Mouse (Mus musculus) liver, embryonic 14.5 days (tissue): ENCODE measurements at regions not wholly inside any gene's neighbourhood (a gene's known extent, or its start where the extent isn't known, plus 50 kb on each side); places are given as distances from the start of the nearest gene placed in this dataset.

ENCODE experiments used
- ATAC-seq: fragments of 200-750 bp; cut with Nextera tagmentation; 2 replicates; pipeline ENCODE4 v1.8.0; 2017; ENCODE audit warnings: moderate number of reproducible peaks, mild to moderate bottlenecking, moderate library complexity; ENCODE audit not compliant: insufficient read depth
- DNase-seq, 3 experiments: peaks; one replicate each; pipeline ENCODE4 v3.0.0-alpha.2; 2012 to 2013; ENCODE audit warnings: low read depth in 3 of 3, low spot score in 3 of 3
- H3K27ac ChIP-seq: fragments of 300-500 bp; sonication (generic); 2 replicates; pipeline ENCODE4 v1.5.1; 2014; ENCODE audit warnings: moderate library complexity, mild to moderate bottlenecking, control low read depth, inconsistent platforms
- H3K27me3 ChIP-seq: fragments of 300-500 bp; sonication (generic); 2 replicates; pipeline ENCODE4 v1.6.1; 2014; ENCODE audit warnings: mild to moderate bottlenecking, low read length, moderate library complexity; ENCODE audit not compliant: control insufficient read depth, insufficient read depth
- H3K36me3 ChIP-seq: fragments of 300-500 bp; sonication (generic); replicated peaks from 2 replicates; pipeline ENCODE4 v1.6.1; 2014; ENCODE audit warnings: low read depth; ENCODE audit not compliant: control insufficient read depth, insufficient read depth
- H3K4me1 ChIP-seq, 2 experiments: fragments of 200-500 bp in 1 of 2; fragments of 300-500 bp in 1 of 2; sonication (generic) in 1 of 2; replicated peaks; 2 replicates each; pipeline ENCODE4 v1.6.1; 2012 to 2014; ENCODE audit warnings: antibody characterized with exemption in 1 of 2, inconsistent platforms in 1 of 2, low read length in 1 of 2; ENCODE audit not compliant: control insufficient read depth in 2 of 2, insufficient read depth in 2 of 2
- H3K4me2 ChIP-seq: fragments of 300-500 bp; sonication (generic); 2 replicates; pipeline ENCODE4 v1.6.1; 2014; ENCODE audit warnings: low read depth, mild to moderate bottlenecking, control low read depth, moderate library complexity
- H3K4me3 ChIP-seq, 2 experiments: fragments of 200-500 bp in 1 of 2; fragments of 300-500 bp in 1 of 2; sonication (generic) in 1 of 2; 2 replicates each; pipeline ENCODE4 v1.5.1; 2012 to 2014; ENCODE audit warnings: low read depth in 2 of 2, low read length in 2 of 2, mild to moderate bottlenecking in 2 of 2, control low read depth in 1 of 2, inconsistent platforms in 1 of 2, moderate library complexity in 1 of 2; ENCODE audit not compliant: insufficient read depth in 1 of 2
- H3K9ac ChIP-seq: fragments of 300-500 bp; sonication (generic); replicated peaks from 2 replicates; pipeline ENCODE4 v1.6.1; 2014; ENCODE audit warnings: mild to moderate bottlenecking, control low read depth, moderate library complexity
- H3K9me3 ChIP-seq: fragments of 300-500 bp; sonication (generic); 2 replicates; pipeline ENCODE4 v1.6.1; 2016; ENCODE audit warnings: low read length, mixed read lengths; ENCODE audit not compliant: control insufficient read depth
- CTCF ChIP-seq: IDR thresholded peaks from 2 replicates; pipeline ENCODE4 v1.5.1; 2016; ENCODE audit warnings: antibody characterized with exemption, low read depth, control low read depth
- EP300 ChIP-seq: IDR thresholded peaks from 2 replicates; pipeline ENCODE4 v1.6.1; 2016; ENCODE audit warnings: antibody characterized with exemption, low read depth
- WGBS: fragments of 180-500 bp; shearing (Covaris S2); extraction: QIAGEN DNeasy Blood & Tissue Kit; methylation state at CpG from one replicate; pipeline ENCODE4 v1.1.7; 2014; ENCODE audit not compliant: insufficient replicate concordance; 5-methylcytosine and 5-hydroxymethylcytosine counted together

DNA sequence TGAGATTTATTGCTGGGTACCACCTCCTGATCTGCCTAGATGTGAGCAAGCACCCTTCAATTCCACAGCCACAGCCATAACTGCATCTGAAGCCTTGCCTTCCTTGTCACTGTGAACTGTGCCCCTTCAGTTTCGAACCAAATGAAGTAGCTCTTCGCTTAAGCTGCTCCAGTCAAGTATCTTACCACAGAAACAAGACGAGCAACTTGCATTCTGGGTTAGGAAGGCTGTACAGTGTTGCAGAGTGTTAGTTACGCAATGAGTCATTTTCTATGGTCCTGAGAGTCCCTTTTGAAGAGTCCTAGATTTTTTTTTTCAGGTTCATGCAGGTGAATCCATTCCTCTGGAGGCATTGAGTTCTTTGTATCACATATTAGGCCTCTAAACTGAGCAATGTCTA lies 107.9 kb upstream of the Topaz1 start:
- no peak overlapping the region for H3K4me2 ChIP-seq
- WGBS = 53% methylated on average over 4 of the region's 4 CpGs

DNA sequence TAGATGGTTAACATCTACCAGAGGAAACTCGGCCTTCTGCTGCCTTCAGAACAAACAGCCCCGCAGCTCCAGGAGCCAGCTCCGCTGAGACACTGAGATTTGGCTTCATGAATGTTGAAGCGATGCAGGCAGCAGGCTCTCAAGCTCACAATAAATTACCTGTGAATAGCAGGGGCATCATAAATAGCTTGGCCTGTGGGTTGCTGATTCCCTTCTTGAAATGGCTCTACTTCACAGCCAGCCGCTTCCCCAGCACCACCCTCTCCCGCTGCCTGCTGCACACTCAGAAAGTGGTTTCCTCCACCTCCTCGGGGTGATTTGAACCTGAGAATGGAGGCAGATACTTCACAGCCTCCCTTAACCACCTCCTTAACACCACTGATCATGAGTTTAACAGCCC lies 104.2 kb upstream of the Topaz1 start:
- no peak overlapping the region for H3K4me2 ChIP-seq
- no peak overlapping the region for H3K9ac ChIP-seq
- no peak overlapping the region for H3K4me3 ChIP-seq
- no peaks in the 10 kb centered on the region for H3K9me3 ChIP-seq
- ATAC-seq = no peak
- no peak overlapping the region for H3K27ac ChIP-seq
- H3K4me1 ChIP-seq = no peaks in the 10 kb centered on the region
- H3K36me3 ChIP-seq = no peaks in the 10 kb centered on the region
- TF ChIP-seq EP300 (no peak), CTCF (no peak)
- no peaks in the 10 kb centered on the region for H3K27me3 ChIP-seq
- WGBS = 37% methylated on average over 7 of the region's 7 CpGs
- no peak for DNase-seq

More for the DNA sequence above, 107.9 kb upstream of the Topaz1 start:
- DNase-seq (no peak), ATAC-seq (no peak)
- Histone ChIP-seq H3K36me3 (no peaks in the 10 kb centered on the region), H3K27ac (no peak overlapping the region), H3K4me1 (no peaks in the 10 kb centered on the region), H3K9ac (no peak overlapping the region), H3K9me3 (no peaks in the 10 kb centered on the region), H3K4me3 (no peak overlapping the region), H3K27me3 (no peaks in the 10 kb centered on the region)
- no peak for TF ChIP-seq EP300
- TF ChIP-seq CTCF = no peak

DNA sequence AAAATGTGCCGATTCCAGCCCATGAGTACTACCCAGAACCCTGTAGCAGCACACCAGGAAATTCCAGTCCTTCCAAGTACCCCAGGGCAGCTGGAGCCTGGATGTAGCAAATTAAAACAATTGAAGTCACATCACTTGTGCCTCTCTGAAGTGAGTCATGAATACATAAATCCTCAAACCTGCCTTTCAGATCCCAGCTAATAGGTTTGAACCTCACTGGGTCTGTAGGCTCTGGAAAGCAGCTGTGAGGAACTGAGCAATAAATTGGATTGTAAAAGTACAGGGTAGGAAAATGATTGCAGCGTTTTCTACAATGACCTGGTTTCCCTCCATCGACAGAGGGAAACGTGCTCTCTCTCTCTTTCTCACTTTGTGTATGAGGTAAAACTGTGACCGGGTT lies 101.6 kb upstream of the Topaz1 start:
- 48% methylated on average over 5 of the region's 5 CpGs for WGBS
- Histone ChIP-seq H3K4me2 (no peak overlapping the region), H3K36me3 (no peaks in the 10 kb centered on the region), H3K9ac (no peak overlapping the region), H3K27me3 (no peaks in the 10 kb centered on the region), H3K27ac (no peak overlapping the region), H3K4me1 (no peaks in the 10 kb centered on the region), H3K9me3 (no peaks in the 10 kb centered on the region), H3K4me3 (no peak overlapping the region)
- no peak for TF ChIP-seq EP300
- no peak for TF ChIP-seq CTCF
- no peak for ATAC-seq
- no peak for DNase-seq

DNA sequence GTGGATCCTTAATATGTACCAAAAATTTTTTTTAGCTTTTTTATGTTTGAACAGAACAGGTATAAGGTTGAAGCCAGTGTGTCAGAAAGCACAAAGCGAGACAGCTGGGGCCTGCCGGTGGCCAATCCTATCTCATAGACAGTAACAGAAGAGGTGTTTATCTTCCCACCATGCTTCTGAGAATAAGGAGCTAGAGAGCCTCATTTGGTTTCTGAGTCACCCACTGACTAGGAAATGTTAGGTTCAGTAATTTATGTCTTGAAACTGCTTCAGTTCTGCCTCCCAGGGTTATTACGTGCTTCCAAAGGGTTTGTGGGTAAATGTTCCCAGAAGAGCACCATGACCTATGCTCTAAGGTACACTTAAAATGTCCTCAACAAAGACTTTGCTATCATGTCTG lies 96.3 kb upstream of the Topaz1 start:
- no peaks in the 10 kb centered on the region for H3K27me3 ChIP-seq
- H3K27ac ChIP-seq = no peak overlapping the region
- 71% methylated on average over 3 of the region's 3 CpGs for WGBS
- no peak for TF ChIP-seq CTCF
- TF ChIP-seq EP300 = no peak
- no peak overlapping the region for H3K4me2 ChIP-seq
- no peaks in the 10 kb centered on the region for H3K36me3 ChIP-seq
- ATAC-seq (no peak), DNase-seq (no peak)
- H3K4me3 ChIP-seq = no peak overlapping the region
- H3K9me3 ChIP-seq = no peaks in the 10 kb centered on the region
- no peak overlapping the region for H3K9ac ChIP-seq
- no peaks in the 10 kb centered on the region for H3K4me1 ChIP-seq

DNA sequence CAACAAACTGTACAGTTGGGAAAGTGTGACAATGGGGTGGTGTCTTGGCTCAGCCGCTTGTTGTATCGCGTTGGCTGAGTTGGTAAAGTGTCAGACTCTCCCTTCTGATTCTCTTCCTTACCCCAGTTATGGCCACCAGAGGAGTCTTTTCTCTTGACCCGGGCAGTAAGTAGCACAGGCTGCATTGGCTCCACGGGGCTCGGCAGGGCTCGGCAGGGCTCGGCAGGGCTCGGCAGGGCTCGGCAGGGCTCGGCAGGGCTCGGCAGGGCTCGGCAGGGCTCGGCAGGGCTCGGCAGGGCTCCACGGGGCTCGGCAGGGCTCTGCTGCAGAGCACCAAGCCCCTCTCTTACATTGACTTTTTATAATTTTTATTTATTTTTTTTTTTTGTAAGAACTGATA lies 91.6 kb upstream of the Topaz1 start:
- TF ChIP-seq EP300 = no peak
- no peak for TF ChIP-seq CTCF
- Histone ChIP-seq H3K4me1 (no peaks in the 10 kb centered on the region), H3K9me3 (no peaks in the 10 kb centered on the region), H3K27ac (no peak overlapping the region), H3K36me3 (no peaks in the 10 kb centered on the region), H3K27me3 (no peaks in the 10 kb centered on the region), H3K9ac (no peak overlapping the region), H3K4me3 (no peak overlapping the region), H3K4me2 (no peak overlapping the region)
- ATAC-seq (no peak), DNase-seq (no peak)
- WGBS = 42% methylated on average over 17 of the region's 17 CpGs

DNA sequence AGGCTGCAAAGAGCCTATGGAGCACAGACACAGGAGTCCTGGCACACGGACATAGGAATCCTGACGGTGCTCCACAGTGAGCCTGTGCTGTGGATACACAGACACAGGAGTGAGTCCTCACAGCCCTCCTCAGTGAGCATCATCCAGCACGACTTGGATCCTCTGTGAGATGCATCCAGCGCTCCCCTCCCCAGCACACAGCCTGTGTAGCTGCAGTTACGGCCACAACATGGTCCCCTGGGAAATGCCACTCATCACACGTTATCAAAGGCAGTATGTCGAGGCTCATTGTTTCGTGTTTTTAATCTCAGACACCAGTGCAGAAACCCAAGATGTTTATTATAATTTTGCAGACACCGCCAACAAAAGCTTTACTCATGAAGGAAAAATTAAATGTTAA lies 87.1 kb upstream of the Topaz1 start:
- Histone ChIP-seq H3K27ac (no peak overlapping the region), H3K4me2 (no peak overlapping the region), H3K27me3 (no peaks in the 10 kb centered on the region), H3K36me3 (no peaks in the 10 kb centered on the region), H3K9me3 (no peaks in the 10 kb centered on the region), H3K4me3 (no peak overlapping the region), H3K4me1 (no peaks in the 10 kb centered on the region), H3K9ac (no peak overlapping the region)
- DNase-seq (no peak), ATAC-seq (no peak)
- no peak for TF ChIP-seq EP300
- WGBS = 58% methylated on average over 9 of the region's 9 CpGs
